Mouse (Mus musculus) limb, embryonic 14.5 days (tissue): ENCODE measurements at regions not wholly inside any gene's neighbourhood (a gene's known extent, or its start where the extent isn't known, plus 50 kb on each side); places are given as distances from the start of the nearest gene placed in this dataset.

Experiments used
- ATAC-seq: fragments of 200-750 bp; cut with Nextera tagmentation; 2 replicates; pipeline ENCODE4 v1.8.0; 2017; ENCODE audit warnings: low read depth, moderate number of reproducible peaks, moderate TSS enrichment; ENCODE audit not compliant: low FRiP score
- DNase-seq: peaks from one replicate; pipeline ENCODE4 v3.0.0-alpha.2; 2015; ENCODE audit warnings: low spot score
- H3K27ac ChIP-seq: fragments of 300-500 bp; sonication (generic); replicated peaks from 2 replicates; pipeline ENCODE4 v1.5.1; 2014; ENCODE audit warnings: low read depth, mild to moderate bottlenecking, low read length, moderate library complexity, mixed read lengths
- H3K27me3 ChIP-seq: fragments of 300-500 bp; sonication (generic); 2 replicates; pipeline ENCODE4 v1.6.1; 2014; ENCODE audit warnings: low read length, mixed read lengths; ENCODE audit not compliant: control insufficient read depth, insufficient read depth
- H3K36me3 ChIP-seq: fragments of 300-500 bp; sonication (generic); 2 replicates; pipeline ENCODE4 v1.6.1; 2014; ENCODE audit warnings: mild to moderate bottlenecking, low read length, moderate library complexity, mixed read lengths; ENCODE audit not compliant: control insufficient read depth, insufficient read depth
- H3K4me1 ChIP-seq: fragments of 300-500 bp; sonication (generic); 2 replicates; pipeline ENCODE4 v1.6.1; 2014; ENCODE audit warnings: antibody characterized with exemption, low read length, mixed read lengths; ENCODE audit not compliant: control insufficient read depth, insufficient read depth
- H3K4me2 ChIP-seq: fragments of 300-500 bp; sonication (generic); replicated peaks from 2 replicates; pipeline ENCODE4 v1.6.1; 2014; ENCODE audit warnings: low read depth, mild to moderate bottlenecking, low read length, moderate library complexity; ENCODE audit not compliant: severe bottlenecking
- H3K4me3 ChIP-seq: fragments of 300-500 bp; sonication (generic); replicated peaks from 2 replicates; pipeline ENCODE4 v1.5.1; 2014; ENCODE audit warnings: low read length
- H3K9ac ChIP-seq: fragments of 300-500 bp; sonication (generic); 2 replicates; pipeline ENCODE4 v1.6.1; 2014; ENCODE audit warnings: mild to moderate bottlenecking, low read depth, low read length, moderate library complexity; ENCODE audit not compliant: severe bottlenecking
- H3K9me3 ChIP-seq: fragments of 300-500 bp; sonication (generic); 2 replicates; pipeline ENCODE4 v1.6.1; 2016; ENCODE audit warnings: low read length; ENCODE audit not compliant: control insufficient read depth
- POLR2A ChIP-seq: fragments of 200-500 bp; IDR thresholded peaks from 2 replicates; pipeline ENCODE4 v1.8.0; 2012; ENCODE audit warnings: inconsistent platforms, mild to moderate bottlenecking, moderate library complexity, borderline replicate concordance; ENCODE audit not compliant: insufficient read depth, insufficient read length; ENCODE audit errors: extremely low read depth
- WGBS: fragments of 180-500 bp; shearing (Covaris S2); extraction: QIAGEN DNeasy Blood & Tissue Kit; methylation state at CpG from one replicate; pipeline ENCODE4 v1.1.7; 2014; 5-methylcytosine and 5-hydroxymethylcytosine counted together

DNA sequence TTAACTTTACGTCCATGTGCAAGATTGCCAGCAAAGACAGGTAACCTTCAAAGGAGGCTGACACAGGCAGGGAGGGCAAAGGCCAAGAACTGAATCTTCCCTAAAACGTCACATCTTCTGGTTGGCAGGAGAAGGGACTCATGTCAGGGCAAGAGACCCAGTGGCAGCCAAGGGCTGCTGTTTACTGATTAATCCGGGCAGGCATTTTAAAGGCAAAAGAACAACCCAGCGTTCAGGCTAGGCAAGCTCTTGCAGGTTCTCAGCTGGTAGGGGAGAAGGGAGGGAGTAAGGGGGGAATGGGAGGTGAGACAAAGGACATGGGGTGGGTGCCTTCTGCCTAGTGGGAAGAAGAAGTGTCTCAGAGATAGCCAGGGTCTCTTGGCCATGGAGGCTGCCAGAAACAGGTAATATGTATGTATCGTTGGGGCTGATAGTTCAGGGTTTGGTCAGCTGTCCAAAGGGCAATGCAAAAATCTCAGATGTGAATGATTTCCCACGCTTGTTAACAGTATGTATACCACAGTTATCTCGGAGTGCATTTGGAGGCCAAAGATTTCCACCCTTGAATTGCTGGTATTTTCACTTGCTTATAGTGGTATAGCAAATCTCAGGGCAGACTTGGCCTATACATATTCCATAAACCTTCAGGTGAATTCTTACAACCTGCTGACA lies 441.4 kb upstream of the Slc30a5 start:
- Histone ChIP-seq H3K36me3 (no peaks in the 10 kb centered on the region), H3K9ac (no peak overlapping the region), H3K4me3 (no peak overlapping the region), H3K4me2 (no peak overlapping the region), H3K27ac (no peak overlapping the region), H3K4me1 (peaks cover 18% of the 10 kb centered on the region), H3K9me3 (no peaks in the 10 kb centered on the region), H3K27me3 (no peaks in the 10 kb centered on the region)
- no peak for DNase-seq
- no peak for TF ChIP-seq POLR2A
- ATAC-seq, result no peak
- 64% methylated on average over 7 of the region's 7 CpGs for WGBS

DNA sequence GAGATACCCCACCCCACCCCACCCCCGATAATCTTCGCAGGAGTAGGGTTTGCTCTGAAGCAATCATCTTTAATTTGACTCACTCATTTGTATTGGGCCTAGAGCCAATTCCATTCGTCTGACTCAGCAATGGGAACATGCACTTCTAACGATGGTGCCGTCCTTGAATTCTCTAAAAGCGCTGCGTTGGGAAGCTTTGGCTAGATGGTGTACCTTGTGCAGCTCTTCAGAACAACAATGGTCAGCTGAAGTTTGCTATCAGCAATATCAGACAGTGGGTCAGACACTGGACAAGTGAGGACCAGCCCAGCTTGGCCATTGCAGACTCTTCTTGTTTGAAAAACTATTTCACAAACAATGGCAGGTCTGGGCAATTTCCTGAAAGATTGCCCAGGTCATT lies 440.1 kb upstream of the Slc30a5 start:
- TF ChIP-seq POLR2A, result no peak
- H3K27ac ChIP-seq, result no peak overlapping the region
- no peaks in the 10 kb centered on the region for H3K36me3 ChIP-seq
- no peaks in the 10 kb centered on the region for H3K27me3 ChIP-seq
- ATAC-seq (no peak), DNase-seq (no peak)
- H3K9me3 ChIP-seq, result no peaks in the 10 kb centered on the region
- no peak overlapping the region for H3K4me3 ChIP-seq
- H3K9ac ChIP-seq, result no peak overlapping the region
- WGBS, result 72% methylated on average over 7 of the region's 7 CpGs
- H3K4me2 ChIP-seq, result no peak overlapping the region
- H3K4me1 ChIP-seq, result peaks cover 18% of the 10 kb centered on the region

DNA sequence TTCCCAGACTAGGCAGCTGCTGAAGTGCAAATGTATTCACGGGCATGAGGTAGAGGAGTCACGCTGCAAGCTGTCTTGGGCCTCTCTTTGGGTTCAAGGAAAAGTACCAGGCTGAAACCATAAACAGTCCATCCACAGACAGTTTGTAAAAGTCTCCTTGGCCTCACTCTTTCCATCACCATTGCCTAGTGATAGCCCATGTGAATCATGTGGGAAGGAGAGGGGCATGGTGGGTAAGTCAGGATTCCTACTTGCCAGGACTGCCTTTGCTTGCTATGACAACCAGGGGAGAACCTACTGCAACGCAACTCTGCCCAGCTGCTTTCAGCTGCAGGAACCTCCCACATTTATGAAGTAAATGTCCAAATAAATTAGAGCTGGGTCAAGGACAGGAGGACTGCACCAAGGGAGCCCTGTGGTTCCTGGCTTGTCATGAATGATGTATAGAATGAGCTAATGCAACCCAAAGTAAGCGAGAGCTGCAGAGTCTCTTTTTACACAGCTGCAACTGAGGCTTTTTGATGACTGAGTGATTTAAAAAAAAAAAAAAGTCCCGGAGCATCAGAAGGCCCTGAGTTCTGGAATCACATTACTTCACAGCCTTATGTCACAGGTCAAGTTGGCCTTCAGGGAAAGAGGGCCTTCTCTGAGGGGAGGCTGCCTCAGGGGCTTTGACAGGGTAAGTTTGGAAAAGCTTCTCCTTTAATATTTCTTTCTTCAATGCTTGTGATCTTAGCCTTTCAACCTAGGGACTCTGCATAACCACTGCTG lies 420.7 kb upstream of the Slc30a5 start:
- Histone ChIP-seq H3K36me3 (no peaks in the 10 kb centered on the region), H3K4me2 (no peak overlapping the region), H3K27ac (no peak overlapping the region), H3K9me3 (no peaks in the 10 kb centered on the region), H3K4me1 (no peaks in the 10 kb centered on the region), H3K9ac (no peak overlapping the region), H3K4me3 (no peak overlapping the region), H3K27me3 (no peaks in the 10 kb centered on the region)
- WGBS, result 57% methylated on average over 5 of the region's 5 CpGs
- ATAC-seq, result no peak
- no peak for DNase-seq
- TF ChIP-seq POLR2A, result no peak

DNA sequence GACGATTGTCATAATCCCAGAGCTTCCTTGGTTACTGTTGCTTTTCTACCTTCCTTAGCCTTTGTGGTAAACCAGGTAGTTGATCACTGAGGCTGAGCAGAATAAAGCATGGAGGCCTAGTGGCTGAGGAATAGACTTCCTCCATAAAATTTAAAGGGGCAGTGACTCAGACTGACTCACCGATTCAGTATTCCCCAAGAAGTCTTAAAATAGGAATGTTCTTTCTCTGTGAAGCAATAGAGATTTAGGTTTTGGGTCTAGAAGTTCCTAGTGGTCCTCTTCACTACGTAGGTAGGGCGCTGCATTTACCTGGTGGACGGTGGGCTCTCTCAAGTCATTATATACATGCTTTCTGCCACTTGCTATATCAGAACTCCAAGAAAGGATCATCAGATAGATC lies 416.1 kb upstream of the Slc30a5 start:
- Histone ChIP-seq H3K27ac (no peak overlapping the region), H3K4me1 (no peaks in the 10 kb centered on the region), H3K4me2 (no peak overlapping the region), H3K27me3 (no peaks in the 10 kb centered on the region), H3K4me3 (no peak overlapping the region), H3K36me3 (no peaks in the 10 kb centered on the region), H3K9me3 (no peaks in the 10 kb centered on the region), H3K9ac (no peak overlapping the region)
- no peak for TF ChIP-seq POLR2A
- DNase-seq (no peak), ATAC-seq (no peak)
- WGBS, result 79% methylated on average over 5 of the region's 5 CpGs

DNA sequence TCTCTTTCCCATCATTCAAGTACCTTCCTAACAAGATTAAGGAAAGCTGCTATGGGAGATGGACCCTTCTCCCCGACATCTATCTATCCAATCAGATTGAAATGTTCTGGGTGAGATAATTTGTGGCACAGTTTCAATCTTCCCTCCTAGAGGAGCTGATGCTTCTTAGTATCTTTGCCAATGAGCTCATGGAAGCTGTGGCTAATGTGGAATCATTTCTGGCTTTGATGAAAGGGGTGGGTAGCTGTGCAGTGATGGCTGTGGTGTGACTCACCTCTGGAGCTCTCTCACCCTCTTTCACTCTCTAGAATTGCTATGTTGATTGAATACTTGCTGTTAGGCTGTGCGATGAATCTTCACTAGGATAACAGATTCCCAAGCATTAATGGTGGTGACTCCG lies 411.1 kb upstream of the Slc30a5 start:
- no peak overlapping the region for H3K9ac ChIP-seq
- no peaks in the 10 kb centered on the region for H3K4me1 ChIP-seq
- DNase-seq, result no peak
- H3K4me2 ChIP-seq, result no peak overlapping the region
- H3K27ac ChIP-seq, result no peak overlapping the region
- H3K9me3 ChIP-seq, result no peaks in the 10 kb centered on the region
- H3K27me3 ChIP-seq, result no peaks in the 10 kb centered on the region
- H3K36me3 ChIP-seq, result no peaks in the 10 kb centered on the region
- H3K4me3 ChIP-seq, result no peak overlapping the region
- no peak for ATAC-seq
- no peak for TF ChIP-seq POLR2A
- WGBS, result 93% methylated on average over 3 of the region's 3 CpGs
